Mouse (Mus musculus): ENCODE measurements around the gene Fam20a. TPM values are rescaled to one million over a fixed set of nuclear protein-coding genes. Genes with fewer than 3 reads are reported as not detected.

Gene Fam20a
- polyA plus RNA-seq, 1 experiment from 2014 or later = 2.9 TPM

GRCm38 (mm10) chr11:109717966-109718895 is 3.8 kb downstream of the Fam20a start:
- no peak for ATAC-seq (ENCODE audit: low FRiP score, low TSS enrichment)
- WGBS = 92% methylated on average over 15 of the region's 15 CpGs

DNA sequence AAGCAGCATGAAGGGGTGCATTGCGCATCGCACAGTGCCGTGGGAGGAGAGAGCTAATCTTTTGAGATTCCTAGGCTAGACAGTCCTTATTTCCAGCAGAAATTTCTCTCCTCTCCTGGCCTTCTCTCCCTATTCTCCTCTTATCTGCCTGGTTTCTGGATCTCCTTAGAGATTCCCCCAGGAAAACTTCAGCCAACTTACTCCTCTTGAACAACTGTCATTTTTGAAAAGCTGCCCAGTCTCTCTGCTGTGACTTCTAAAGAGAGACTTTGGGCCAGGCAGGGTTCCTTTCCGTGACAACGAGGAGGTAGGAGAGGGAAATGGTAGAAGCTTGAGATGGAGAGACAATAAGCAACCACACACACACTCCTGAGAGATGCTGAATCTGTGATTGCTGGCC is 4.6 kb downstream of the Fam20a start:
- no peak for ATAC-seq (ENCODE audit: low FRiP score, low TSS enrichment)
- 80% methylated on average over 5 of the region's 5 CpGs for WGBS
- no peak overlapping the region for H3K9ac ChIP-seq (replicated peaks; ENCODE audit: low read length)
- H3K4me3 ChIP-seq (ENCODE audit: low read length) = no peak overlapping the region
- H3K27me3 ChIP-seq (ENCODE audit: insufficient read depth, low read length) = no peaks in the 10 kb centered on the region
- no peak overlapping the region for H3K4me2 ChIP-seq (replicated peaks; ENCODE audit: low read depth, low read length)
- no peaks in the 10 kb centered on the region for H3K9me3 ChIP-seq (ENCODE audit: low read length)
- peaks cover 15% of the 10 kb centered on the region for H3K4me1 ChIP-seq (ENCODE audit: insufficient read depth, low read length)
- no peaks in the 10 kb centered on the region for H3K36me3 ChIP-seq (ENCODE audit: insufficient read depth, low read length)
- H3K27ac ChIP-seq (ENCODE audit: low read length) = no peak overlapping the region

More at GRCm38 (mm10) chr11:109717966-109718895, 3.8 kb downstream of the Fam20a start:
- Histone ChIP-seq H3K4me1 (ENCODE audit: insufficient read depth, low read length) (peaks cover 16% of the 10 kb centered on the region), H3K4me2 (replicated peaks; ENCODE audit: low read depth, low read length) (no peak overlapping the region), H3K27ac (ENCODE audit: low read length) (no peak overlapping the region), H3K9ac (replicated peaks; ENCODE audit: low read length) (no peak overlapping the region), H3K4me3 (ENCODE audit: low read length) (no peak overlapping the region), H3K36me3 (ENCODE audit: insufficient read depth, low read length) (no peaks in the 10 kb centered on the region), H3K27me3 (ENCODE audit: insufficient read depth, low read length) (no peaks in the 10 kb centered on the region), H3K9me3 (ENCODE audit: low read length) (no peaks in the 10 kb centered on the region)

GRCm38 (mm10) chr11:109716981-109717380 is 5.1 kb downstream of the Fam20a start:
- 74% methylated on average over 7 of the region's 7 CpGs for WGBS
- H3K4me2 ChIP-seq (replicated peaks; ENCODE audit: low read depth, low read length) = no peak overlapping the region

GRCm38 (mm10) chr11:109715311-109715781 is 6.7 kb downstream of the Fam20a start:
- no peak overlapping the region for H3K4me3 ChIP-seq (ENCODE audit: low read length)
- no peaks in the 10 kb centered on the region for H3K27me3 ChIP-seq (ENCODE audit: insufficient read depth, low read length)
- no peak overlapping the region for H3K4me2 ChIP-seq (replicated peaks; ENCODE audit: low read depth, low read length)
- H3K27ac ChIP-seq (ENCODE audit: low read length) = no peak overlapping the region
- WGBS = 91% methylated on average over 12 of the region's 12 CpGs
- no peaks in the 10 kb centered on the region for H3K36me3 ChIP-seq (ENCODE audit: insufficient read depth, low read length)
- no peak for ATAC-seq (ENCODE audit: low FRiP score, low TSS enrichment)
- no peak overlapping the region for H3K9ac ChIP-seq (replicated peaks; ENCODE audit: low read length)
- no peaks in the 10 kb centered on the region for H3K4me1 ChIP-seq (ENCODE audit: insufficient read depth, low read length)
- no peaks in the 10 kb centered on the region for H3K9me3 ChIP-seq (ENCODE audit: low read length)

More at GRCm38 (mm10) chr11:109716981-109717380, 5.1 kb downstream of the Fam20a start:
- no peaks in the 10 kb centered on the region for H3K27me3 ChIP-seq (ENCODE audit: insufficient read depth, low read length)
- no peak for ATAC-seq (ENCODE audit: low FRiP score, low TSS enrichment)
- no peak overlapping the region for H3K27ac ChIP-seq (ENCODE audit: low read length)
- H3K9me3 ChIP-seq (ENCODE audit: low read length) = no peaks in the 10 kb centered on the region
- no peak overlapping the region for H3K9ac ChIP-seq (replicated peaks; ENCODE audit: low read length)
- no peak overlapping the region for H3K4me3 ChIP-seq (ENCODE audit: low read length)
- no peaks in the 10 kb centered on the region for H3K36me3 ChIP-seq (ENCODE audit: insufficient read depth, low read length)
- peaks cover 11% of the 10 kb centered on the region for H3K4me1 ChIP-seq (ENCODE audit: insufficient read depth, low read length)

GRCm38 (mm10) chr11:109714341-109715247 is 7.5 kb downstream of the Fam20a start:
- H3K36me3 ChIP-seq (ENCODE audit: insufficient read depth, low read length) = no peaks in the 10 kb centered on the region
- H3K27ac ChIP-seq (ENCODE audit: low read length) = no peak overlapping the region
- H3K4me2 ChIP-seq (replicated peaks; ENCODE audit: low read depth, low read length) = no peak overlapping the region
- no peaks in the 10 kb centered on the region for H3K4me1 ChIP-seq (ENCODE audit: insufficient read depth, low read length)
- no peaks in the 10 kb centered on the region for H3K27me3 ChIP-seq (ENCODE audit: insufficient read depth, low read length)
- no peaks in the 10 kb centered on the region for H3K9me3 ChIP-seq (ENCODE audit: low read length)
- no peak overlapping the region for H3K9ac ChIP-seq (replicated peaks; ENCODE audit: low read length)
- 77% methylated on average over 17 of the region's 17 CpGs for WGBS
- no peak for ATAC-seq (ENCODE audit: low FRiP score, low TSS enrichment)
- H3K4me3 ChIP-seq (ENCODE audit: low read length) = no peak overlapping the region

- no peaks in the 10 kb centered on the region for H3K36me3 ChIP-seq (ENCODE audit: insufficient read depth, low read length)
- no peak overlapping the region for H3K27ac ChIP-seq (ENCODE audit: low read length)
- no peak for ATAC-seq (ENCODE audit: low FRiP score, low TSS enrichment)
- H3K4me2 ChIP-seq (replicated peaks; ENCODE audit: low read depth, low read length) = no peak overlapping the region
- no peaks in the 10 kb centered on the region for H3K27me3 ChIP-seq (ENCODE audit: insufficient read depth, low read length)
- 84% methylated on average over 5 of the region's 5 CpGs for WGBS
- peaks cover 2% of the 10 kb centered on the region; the same call in 1 of the 2 replicates for H3K4me1 ChIP-seq (ENCODE audit: insufficient read depth, low read length)
- no peak overlapping the region for H3K9ac ChIP-seq (replicated peaks; ENCODE audit: low read length)
- H3K9me3 ChIP-seq (ENCODE audit: low read length) = no peaks in the 10 kb centered on the region
- no peak overlapping the region for H3K4me3 ChIP-seq (ENCODE audit: low read length)
Observed at GRCm38 (mm10) chr11:109709501-109709900, 12.6 kb downstream of the Fam20a start.

- H3K36me3 ChIP-seq (ENCODE audit: insufficient read depth, low read length) = no peaks in the 10 kb centered on the region
Observed at GRCm38 (mm10) chr11:109708786-109709185, 13.3 kb downstream of the Fam20a start.

GRCm38 (mm10) chr11:109707442-109707841 is 14.6 kb downstream of the Fam20a start:
- Histone ChIP-seq H3K9ac (replicated peaks; ENCODE audit: low read length) (no peak overlapping the region), H3K4me1 (ENCODE audit: insufficient read depth, low read length) (peaks cover 15% of the 10 kb centered on the region), H3K27ac (ENCODE audit: low read length) (no peak overlapping the region), H3K36me3 (ENCODE audit: insufficient read depth, low read length) (no peaks in the 10 kb centered on the region), H3K27me3 (ENCODE audit: insufficient read depth, low read length) (no peaks in the 10 kb centered on the region), H3K9me3 (ENCODE audit: low read length) (no peaks in the 10 kb centered on the region), H3K4me2 (replicated peaks; ENCODE audit: low read depth, low read length) (no peak overlapping the region), H3K4me3 (ENCODE audit: low read length) (no peak overlapping the region)
- ATAC-seq (ENCODE audit: low FRiP score, low TSS enrichment) = no peak
- 76% methylated on average over 3 of the region's 3 CpGs for WGBS

More at GRCm38 (mm10) chr11:109708786-109709185, 13.3 kb downstream of the Fam20a start:
- Histone ChIP-seq H3K9me3 (ENCODE audit: low read length) (no peaks in the 10 kb centered on the region), H3K4me2 (replicated peaks; ENCODE audit: low read depth, low read length) (no peak overlapping the region), H3K4me3 (ENCODE audit: low read length) (no peak overlapping the region), H3K9ac (replicated peaks; ENCODE audit: low read length) (no peak overlapping the region), H3K4me1 (ENCODE audit: insufficient read depth, low read length) (peaks cover 9% of the 10 kb centered on the region; the same call in 1 of the 2 replicates), H3K27ac (ENCODE audit: low read length) (no peak overlapping the region), H3K27me3 (ENCODE audit: insufficient read depth, low read length) (no peaks in the 10 kb centered on the region)
- no peak for ATAC-seq (ENCODE audit: low FRiP score, low TSS enrichment)
- 92% methylated on average over 4 of the region's 4 CpGs for WGBS

DNA sequence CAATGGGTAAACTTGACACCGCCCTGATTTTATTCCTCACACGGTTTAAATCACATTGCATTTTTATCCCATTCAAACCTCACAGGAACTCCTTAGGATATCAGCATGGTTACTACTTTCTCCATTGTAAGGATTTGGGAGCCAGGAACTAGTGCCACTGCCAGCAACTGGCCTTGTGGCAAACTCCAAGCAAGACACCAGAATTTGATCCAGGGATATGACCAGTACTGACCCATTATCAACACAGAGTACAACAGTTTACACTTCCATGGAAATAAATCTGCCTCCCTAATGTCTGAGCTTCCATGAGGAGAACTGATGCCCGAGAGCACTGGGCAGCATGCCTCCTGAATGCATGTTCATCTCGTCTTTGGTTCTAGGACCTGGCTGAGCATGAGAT is 15.5 kb downstream of the Fam20a start:
- ATAC-seq (ENCODE audit: low FRiP score, low TSS enrichment) = no peak
- H3K9ac ChIP-seq (replicated peaks; ENCODE audit: low read length) = no peak overlapping the region
- H3K4me2 ChIP-seq (replicated peaks; ENCODE audit: low read depth, low read length) = no peak overlapping the region
- H3K36me3 ChIP-seq (ENCODE audit: insufficient read depth, low read length) = no peaks in the 10 kb centered on the region
- 69% methylated on average over 4 of the region's 4 CpGs for WGBS
- no peak overlapping the region for H3K4me3 ChIP-seq (ENCODE audit: low read length)
- H3K4me1 ChIP-seq (ENCODE audit: insufficient read depth, low read length) = peaks cover 23% of the 10 kb centered on the region
- no peaks in the 10 kb centered on the region for H3K27me3 ChIP-seq (ENCODE audit: insufficient read depth, low read length)
- H3K27ac ChIP-seq (ENCODE audit: low read length) = no peak overlapping the region
- no peaks in the 10 kb centered on the region for H3K9me3 ChIP-seq (ENCODE audit: low read length)
